Mouse (Mus musculus) forebrain, embryonic 11.5 days (tissue): ENCODE measurements at regions not wholly inside any gene's neighbourhood (a gene's known extent, or its start where the extent isn't known, plus 50 kb on each side); places are given as distances from the start of the nearest gene placed in this dataset.
A peak's percentile ranks its signal among the peaks of the same experiment; 100 is the strongest.

ENCODE experiments used
- ATAC-seq: fragments of 200-750 bp; cut with Nextera tagmentation; replicated peaks from 2 replicates; pipeline ENCODE4 v1.8.0; 2017; ENCODE audit warnings: moderate TSS enrichment; ENCODE audit not compliant: low FRiP score
- DNase-seq: peaks from one replicate; pipeline ENCODE4 v3.0.0-alpha.2; 2017; ENCODE audit warnings: low spot score
- H3K27ac ChIP-seq: fragments of 300-500 bp; sonication (generic); 2 replicates; pipeline ENCODE4 v1.5.1; 2014; ENCODE audit warnings: low read depth, low read length
- H3K27me3 ChIP-seq: fragments of 300-500 bp; sonication (generic); 2 replicates; pipeline ENCODE4 v1.6.1; 2014; ENCODE audit warnings: mild to moderate bottlenecking, low read length, mixed read lengths; ENCODE audit not compliant: control insufficient read depth, insufficient read depth
- H3K36me3 ChIP-seq: fragments of 300-500 bp; sonication (generic); 2 replicates; pipeline ENCODE4 v1.6.1; 2014; ENCODE audit warnings: mild to moderate bottlenecking, low read length, moderate library complexity, mixed read lengths; ENCODE audit not compliant: control insufficient read depth, insufficient read depth
- H3K4me1 ChIP-seq: fragments of 300-500 bp; sonication (generic); replicated peaks from 2 replicates; pipeline ENCODE4 v1.6.1; 2014; ENCODE audit warnings: low read length, mixed read lengths; ENCODE audit not compliant: control insufficient read depth, insufficient read depth
- H3K4me2 ChIP-seq: fragments of 300-500 bp; sonication (generic); 2 replicates; pipeline ENCODE4 v1.6.1; 2014; ENCODE audit warnings: low read depth, mild to moderate bottlenecking, low read length, moderate library complexity, mixed read lengths; ENCODE audit not compliant: severe bottlenecking
- H3K4me3 ChIP-seq: fragments of 300-500 bp; sonication (generic); 2 replicates; pipeline ENCODE4 v1.5.1; 2014; ENCODE audit warnings: low read depth, low read length
- H3K9ac ChIP-seq: fragments of 300-500 bp; sonication (generic); 2 replicates; pipeline ENCODE4 v1.6.1; 2014; ENCODE audit warnings: low read length
- H3K9me3 ChIP-seq: fragments of 300-500 bp; sonication (generic); 2 replicates; pipeline ENCODE4 v1.6.1; 2016; ENCODE audit warnings: low read length, mixed read lengths; ENCODE audit not compliant: control insufficient read depth
- WGBS: fragments of 180-500 bp; shearing (Covaris S2); extraction: QIAGEN DNeasy Blood & Tissue Kit; methylation state at CpG from one replicate; pipeline ENCODE4 v1.1.7; 2014; 5-methylcytosine and 5-hydroxymethylcytosine counted together

DNA sequence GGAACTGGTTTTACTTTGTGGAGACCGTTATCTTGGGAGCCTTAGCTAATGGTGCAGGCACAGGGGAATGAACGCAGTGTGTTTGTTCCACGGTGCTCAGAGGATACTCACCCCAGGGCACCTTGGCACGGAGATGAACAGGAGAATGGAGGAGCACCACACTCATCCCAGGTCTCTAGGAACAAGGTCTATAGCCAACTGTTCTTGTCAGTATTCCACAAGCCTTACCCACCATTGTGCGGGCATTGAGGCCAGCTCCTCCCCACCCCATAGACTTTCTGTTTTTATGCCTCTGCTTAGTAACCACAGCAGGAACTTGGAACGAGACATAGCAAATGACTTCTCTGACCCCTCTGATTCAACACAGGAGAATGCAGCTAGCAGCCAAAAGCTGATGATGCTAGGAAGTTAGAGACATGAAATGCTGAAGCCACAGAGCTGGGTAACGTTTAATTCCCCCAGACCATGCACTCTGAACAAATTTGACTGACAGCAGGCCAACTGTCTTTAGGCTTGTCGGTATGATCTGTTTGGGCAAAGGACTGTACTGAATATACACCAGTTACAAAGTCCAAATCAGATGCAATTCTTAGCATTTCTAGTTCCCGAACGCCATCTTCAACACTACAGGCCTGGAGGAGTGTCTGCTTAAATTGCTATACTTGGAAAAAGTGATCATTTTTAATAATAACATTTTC, 321.2 kb upstream of the Map3k7 start:
- ATAC-seq = peak; percentile 12; the same call in 1 of the 2 replicates
- no peaks in the 10 kb centered on the region for H3K36me3 ChIP-seq

GRCm38 (mm10) chr4:31648631-31649368, 315.1 kb upstream of the Map3k7 start:
- Histone ChIP-seq H3K27me3 (no peaks in the 10 kb centered on the region), H3K4me3 (no peak overlapping the region), H3K36me3 (no peaks in the 10 kb centered on the region)

More for the DNA sequence above, 321.2 kb upstream of the Map3k7 start:
- no peak overlapping the region for H3K4me2 ChIP-seq
- 78% methylated on average over 10 of the region's 10 CpGs for WGBS
- no peaks in the 10 kb centered on the region for H3K27me3 ChIP-seq
- no peak overlapping the region for H3K4me3 ChIP-seq
- no peaks in the 10 kb centered on the region for H3K4me1 ChIP-seq
- no peak overlapping the region for H3K9ac ChIP-seq
- no peaks in the 10 kb centered on the region for H3K9me3 ChIP-seq
- no peak overlapping the region for H3K27ac ChIP-seq
- no peak for DNase-seq

GRCm38 (mm10) chr4:31655364-31656106, 308.4 kb upstream of the Map3k7 start:
- H3K9me3 ChIP-seq = no peaks in the 10 kb centered on the region
- 83% methylated on average over 11 of the region's 11 CpGs for WGBS
- H3K4me2 ChIP-seq = no peak overlapping the region
- H3K27ac ChIP-seq = no peak overlapping the region
- H3K9ac ChIP-seq = no peak overlapping the region
- no peaks in the 10 kb centered on the region for H3K27me3 ChIP-seq
- no peak for ATAC-seq
- H3K4me1 ChIP-seq = no peaks in the 10 kb centered on the region
- no peak for DNase-seq
- no peak overlapping the region for H3K4me3 ChIP-seq
- no peaks in the 10 kb centered on the region for H3K36me3 ChIP-seq

More at GRCm38 (mm10) chr4:31648631-31649368, 315.1 kb upstream of the Map3k7 start:
- Histone ChIP-seq H3K27ac (no peak overlapping the region), H3K9ac (no peak overlapping the region), H3K4me2 (no peak overlapping the region), H3K9me3 (no peaks in the 10 kb centered on the region), H3K4me1 (no peaks in the 10 kb centered on the region)
- 91% methylated on average over 8 of the region's 8 CpGs for WGBS
- DNase-seq (no peak), ATAC-seq (no peak)

GRCm38 (mm10) chr4:31656111-31656510, 307.8 kb upstream of the Map3k7 start:
- no peak overlapping the region for H3K27ac ChIP-seq
- no peak for DNase-seq
- H3K4me3 ChIP-seq = no peak overlapping the region
- ATAC-seq = no peak
- WGBS = 92% methylated on average over 8 of the region's 8 CpGs
- H3K27me3 ChIP-seq = no peaks in the 10 kb centered on the region
- H3K9me3 ChIP-seq = no peaks in the 10 kb centered on the region
- H3K4me1 ChIP-seq = no peaks in the 10 kb centered on the region
- no peak overlapping the region for H3K4me2 ChIP-seq
- H3K36me3 ChIP-seq = no peaks in the 10 kb centered on the region
- no peak overlapping the region for H3K9ac ChIP-seq

GRCm38 (mm10) chr4:31658820-31659219, 305.1 kb upstream of the Map3k7 start:
- no peak for DNase-seq
- no peaks in the 10 kb centered on the region for H3K4me1 ChIP-seq
- no peak for ATAC-seq
- H3K4me2 ChIP-seq = no peak overlapping the region
- H3K27me3 ChIP-seq = no peaks in the 10 kb centered on the region
- no peak overlapping the region for H3K27ac ChIP-seq
- H3K36me3 ChIP-seq = no peaks in the 10 kb centered on the region
- WGBS = 64% methylated on average over 5 of the region's 5 CpGs
- no peak overlapping the region for H3K9ac ChIP-seq
- H3K4me3 ChIP-seq = no peak overlapping the region
- no peaks in the 10 kb centered on the region for H3K9me3 ChIP-seq

- H3K4me3 ChIP-seq = no peak overlapping the region
- H3K36me3 ChIP-seq = no peaks in the 10 kb centered on the region
- no peaks in the 10 kb centered on the region for H3K27me3 ChIP-seq
- ATAC-seq = no peak
- H3K9ac ChIP-seq = no peak overlapping the region
- no peak for DNase-seq
- no peak overlapping the region for H3K27ac ChIP-seq
- no peaks in the 10 kb centered on the region for H3K4me1 ChIP-seq
- H3K4me2 ChIP-seq = no peak overlapping the region
- H3K9me3 ChIP-seq = no peaks in the 10 kb centered on the region
- 31% methylated on average over 4 of the region's 4 CpGs for WGBS
These were observed 303.0 kb upstream of the Map3k7 start for GRCm38 (mm10) chr4:31660896-31661295.

DNA sequence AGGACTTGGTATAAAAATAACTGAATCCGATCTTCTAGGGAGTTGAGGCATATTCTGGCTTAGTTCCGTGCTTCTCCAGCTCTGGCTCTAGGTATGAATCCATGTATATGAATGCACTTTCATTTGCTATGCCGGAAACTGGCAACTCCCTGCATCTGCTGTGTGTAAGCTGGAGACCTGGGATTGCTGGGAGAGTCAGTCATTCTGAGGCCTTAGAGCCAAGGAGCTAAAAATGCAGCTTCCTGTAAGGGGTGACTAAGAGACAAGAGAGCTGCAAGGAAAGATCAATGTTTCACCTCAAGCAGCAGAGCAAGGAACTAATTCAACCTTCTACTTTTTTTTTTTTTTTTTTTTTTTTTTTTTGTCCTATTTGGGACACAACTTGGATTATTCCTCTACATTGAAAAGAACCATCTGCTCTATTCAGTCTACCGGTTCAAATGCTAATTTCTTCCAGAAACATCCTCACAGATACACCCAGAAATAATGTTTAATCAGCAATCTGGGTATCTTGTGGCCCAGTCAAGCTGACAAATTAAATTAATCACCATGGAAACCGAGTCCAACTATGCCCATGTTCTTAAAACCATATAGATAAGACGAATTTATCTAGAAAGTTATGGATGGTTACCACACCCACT, 292.2 kb upstream of the Map3k7 start:
- Histone ChIP-seq H3K4me2 (peak overlapping the region; percentile 9; the same call in 1 of the 2 replicates), H3K4me3 (no peak overlapping the region), H3K27me3 (no peaks in the 10 kb centered on the region), H3K27ac (peak overlapping the region; percentile 58), H3K36me3 (no peaks in the 10 kb centered on the region), H3K9me3 (no peaks in the 10 kb centered on the region), H3K9ac (no peak overlapping the region), H3K4me1 (no peaks in the 10 kb centered on the region; the same call in 1 of the 2 replicates)
- peak; percentile 85 for ATAC-seq
- DNase-seq = no peak
- WGBS = 58% methylated on average over 6 of the region's 6 CpGs

DNA sequence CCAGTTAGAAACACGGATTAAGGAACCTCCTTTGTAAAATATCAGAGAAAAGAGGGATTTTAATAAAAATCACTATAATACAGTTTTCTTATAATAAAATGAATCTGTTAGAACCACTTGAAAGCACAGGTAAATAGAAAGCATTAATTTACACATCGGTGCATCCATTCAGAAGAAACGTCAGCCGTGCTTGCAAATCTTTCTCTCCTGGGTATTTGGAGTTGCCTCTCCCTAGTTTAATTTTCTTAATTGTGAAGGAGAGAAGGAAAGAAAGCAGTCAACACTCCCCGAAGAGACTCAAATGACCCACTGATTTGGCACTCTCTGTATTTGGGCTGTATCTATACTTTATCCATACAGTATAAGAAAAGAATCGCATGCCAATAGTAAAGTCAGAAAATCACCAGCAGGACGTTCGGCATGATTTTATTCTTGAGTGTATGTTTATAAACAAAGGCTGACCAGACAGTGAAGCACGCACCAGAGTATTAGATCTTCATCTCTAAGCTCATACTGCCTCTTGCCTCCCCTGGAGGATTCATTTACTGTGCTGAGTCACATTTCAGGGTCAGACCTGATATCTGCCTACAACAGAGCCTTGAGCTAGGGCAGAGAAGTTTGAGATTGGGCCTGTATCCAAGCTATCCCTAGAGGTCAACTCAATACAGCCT, 291.6 kb upstream of the Map3k7 start:
- no peak for DNase-seq
- no peak overlapping the region for H3K9ac ChIP-seq
- 52% methylated on average over 9 of the region's 9 CpGs for WGBS
- 0 out of 2 replicates have a peak overlapping the region, but pooled peaks have one; percentile 57 for H3K27ac ChIP-seq
- no peak overlapping the region for H3K4me2 ChIP-seq
- H3K27me3 ChIP-seq = no peaks in the 10 kb centered on the region
- H3K36me3 ChIP-seq = no peaks in the 10 kb centered on the region
- no peaks in the 10 kb centered on the region; the same call in 1 of the 2 replicates for H3K4me1 ChIP-seq
- peak; percentile 37 for ATAC-seq
- H3K4me3 ChIP-seq = no peak overlapping the region
- no peaks in the 10 kb centered on the region for H3K9me3 ChIP-seq
